Mouse (Mus musculus): ENCODE results near the gene Ssh1.

Gene Ssh1

DNA sequence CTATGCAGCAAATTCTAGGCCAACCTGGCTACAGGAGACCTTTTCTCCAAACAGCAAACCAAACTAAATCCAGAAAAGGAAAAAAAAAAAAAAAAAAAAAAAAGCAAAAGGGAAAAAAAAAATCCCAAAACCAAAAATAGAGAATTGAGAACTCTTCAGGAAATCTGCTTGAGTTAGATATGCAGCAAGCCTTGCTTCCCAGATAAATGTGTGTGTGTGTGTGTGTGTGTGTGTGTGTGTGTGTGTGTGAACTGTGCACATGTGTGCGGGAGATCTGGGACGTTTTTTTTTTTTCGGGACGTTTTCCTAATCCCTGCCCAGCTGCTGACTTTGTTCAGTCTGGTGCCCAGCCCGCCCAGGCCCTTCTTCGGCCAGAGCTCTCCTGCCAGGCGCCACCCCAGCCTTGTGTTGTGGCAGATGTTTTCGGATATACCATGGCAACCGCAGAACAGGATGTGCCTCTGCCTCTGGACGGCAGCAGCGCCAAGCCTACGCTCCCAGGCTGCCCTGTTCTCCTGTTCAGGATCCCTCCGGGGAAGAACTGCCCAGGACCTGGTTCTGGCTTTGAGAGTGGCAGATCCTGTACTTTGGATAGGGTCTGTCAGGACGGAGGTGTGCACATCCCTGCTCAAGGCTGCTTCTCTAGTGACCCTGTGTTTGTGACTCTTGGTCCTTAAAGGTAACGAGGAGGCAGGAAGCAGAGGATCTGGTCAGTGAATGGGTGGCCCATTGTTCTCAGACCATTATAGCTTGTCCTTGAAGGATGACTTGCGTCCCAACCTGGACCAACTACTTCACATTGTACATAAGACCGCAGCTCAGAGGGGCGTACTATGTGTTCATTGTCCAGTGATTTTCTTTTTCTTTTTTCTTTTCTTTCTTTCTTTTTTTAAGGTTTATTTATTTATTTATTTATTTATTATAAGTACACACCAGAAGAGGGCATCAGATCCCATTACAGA lies 62.8 kb downstream of the Ssh1 start:
- DNase-seq (ENCODE audit: low spot score in 2 of 2): no peak

DNA sequence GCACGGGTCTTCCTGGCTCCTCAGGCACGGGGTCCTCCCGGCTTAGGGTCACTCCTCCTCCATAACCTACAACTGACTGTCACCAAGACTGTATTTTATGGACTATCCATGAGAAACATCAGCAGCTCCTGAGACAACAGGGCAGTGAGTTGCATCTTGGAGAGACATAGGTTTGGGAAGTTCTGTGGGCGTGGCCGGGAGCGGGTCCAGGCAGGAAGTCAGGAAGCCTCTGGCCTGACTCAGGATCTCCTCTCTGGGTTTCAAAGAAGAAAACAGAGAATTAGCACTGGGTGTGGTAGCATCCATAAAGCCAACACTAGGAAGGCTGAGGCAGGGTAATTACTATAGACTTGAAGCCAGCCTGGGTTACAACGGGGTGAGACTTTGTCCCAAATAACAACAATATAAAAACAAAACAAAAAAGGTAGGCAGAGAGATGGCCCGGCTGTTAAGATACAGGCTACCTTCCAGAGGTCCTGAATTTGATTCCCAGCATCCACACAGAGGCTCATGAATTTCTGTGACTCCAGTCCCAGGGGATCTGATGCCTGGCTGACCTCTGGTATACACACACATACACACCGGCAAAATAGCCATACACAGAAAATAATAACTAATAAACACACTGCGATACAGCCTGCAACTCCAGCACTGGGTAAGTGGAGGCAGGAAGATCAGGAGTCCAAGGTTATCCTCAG lies 63.6 kb downstream of the Ssh1 start:
- DNase-seq (ENCODE audit: low spot score in 2 of 2): no peak

DNA sequence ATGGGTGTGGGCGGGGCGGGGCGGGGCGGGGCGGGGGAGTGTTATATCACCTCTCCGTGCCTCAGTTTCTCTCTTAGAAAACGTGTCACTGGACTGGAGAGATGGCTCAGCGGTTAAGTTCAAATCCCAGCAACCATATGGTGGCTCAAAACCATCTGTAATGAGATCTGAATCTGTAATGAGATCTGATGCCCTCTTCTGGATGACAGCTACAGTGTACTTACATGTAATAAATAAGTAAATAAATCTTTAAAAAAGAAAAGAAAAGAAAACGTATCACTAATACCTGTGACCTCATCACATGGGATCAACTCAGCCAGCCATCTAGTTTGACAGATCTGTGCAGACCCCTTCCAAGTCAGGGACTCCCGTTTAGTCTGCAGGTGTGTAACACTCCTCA lies 64.2 kb downstream of the Ssh1 start:
- no peak for DNase-seq (ENCODE audit: low spot score in 2 of 2)

DNA sequence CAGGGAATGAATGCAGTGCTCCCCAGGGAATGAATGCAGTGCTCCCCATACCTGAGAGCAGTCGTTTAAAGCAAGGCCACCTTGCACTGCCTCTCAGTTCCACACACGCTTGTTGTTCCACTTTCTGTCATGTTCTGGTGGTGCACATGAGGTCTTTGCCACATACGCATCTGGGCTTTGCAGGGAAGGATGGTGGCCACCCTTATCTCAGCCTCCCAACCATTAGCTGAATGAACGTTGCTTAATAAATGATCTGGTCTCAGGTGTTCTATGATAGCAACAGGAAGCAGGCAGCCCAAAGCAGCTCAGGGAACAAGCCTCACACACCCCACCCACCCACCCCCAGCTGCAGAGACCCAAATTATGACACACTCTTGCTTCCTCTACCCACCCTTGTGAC lies 69.1 kb downstream of the Ssh1 start:
- no peak for DNase-seq (ENCODE audit: low spot score in 2 of 2)

DNA sequence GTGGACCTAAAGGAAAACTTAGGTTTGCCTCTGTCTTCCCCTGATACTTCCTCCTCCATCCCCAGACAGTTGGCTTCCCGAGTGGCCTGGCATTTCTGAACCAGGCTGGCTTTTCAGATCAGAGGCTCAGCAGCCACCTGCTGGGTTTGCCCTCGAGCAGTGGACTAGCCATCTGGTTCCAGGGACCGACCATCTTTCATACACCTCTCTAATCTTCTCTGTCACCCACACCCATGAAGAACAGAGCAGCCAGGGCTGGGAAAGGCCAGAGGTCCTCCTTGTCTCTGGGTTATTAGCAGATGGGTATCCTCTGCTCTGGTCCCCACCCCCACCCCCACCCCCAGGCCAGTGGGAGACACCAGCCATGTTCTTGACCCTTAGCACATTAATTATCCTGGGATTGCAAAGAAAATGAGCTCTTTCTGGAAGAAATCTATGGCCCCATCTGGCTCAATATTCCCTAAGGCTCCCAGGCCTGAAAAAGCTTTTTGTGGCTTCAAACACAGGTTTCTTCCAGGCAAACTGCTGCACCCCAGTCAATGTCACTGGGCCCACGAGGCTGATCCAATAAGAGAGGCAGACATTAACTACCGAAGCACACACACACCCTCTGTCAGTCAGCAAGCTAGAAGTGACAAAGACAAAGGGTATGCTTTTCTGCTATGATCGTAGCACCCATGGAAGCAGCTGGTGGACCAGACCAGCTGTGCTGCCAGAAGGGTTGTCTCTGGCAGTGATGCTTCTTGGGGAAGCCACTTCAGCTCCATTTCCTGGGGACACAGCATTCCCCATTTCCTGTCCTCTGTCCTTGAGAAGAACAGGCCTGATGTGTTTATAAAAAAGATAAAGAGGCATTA lies 72.2 kb downstream of the Ssh1 start:
- no peak for DNase-seq (ENCODE audit: low spot score in 2 of 2)

DNA sequence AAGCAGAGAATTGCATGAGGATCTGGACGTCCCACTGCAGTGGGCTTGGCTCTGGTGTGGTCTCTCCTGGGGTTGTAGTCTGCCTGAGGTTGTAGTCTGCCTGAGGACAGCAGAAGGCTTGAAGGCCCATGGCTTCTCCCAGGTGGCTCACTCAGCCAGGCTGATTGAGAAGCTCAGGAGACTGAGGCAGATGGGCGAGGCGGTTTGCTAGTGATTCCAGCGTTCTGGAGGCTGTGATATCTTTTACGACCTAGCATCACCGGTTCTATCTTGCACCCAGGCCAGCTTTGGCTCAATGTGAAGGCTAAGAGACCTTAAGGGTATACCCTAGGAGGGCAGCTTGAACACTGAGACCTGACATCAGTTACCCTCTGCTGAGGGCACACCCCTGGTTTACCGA lies 74.6 kb downstream of the Ssh1 start:
- DNase-seq (ENCODE audit: low spot score in 2 of 2): no peak

DNA sequence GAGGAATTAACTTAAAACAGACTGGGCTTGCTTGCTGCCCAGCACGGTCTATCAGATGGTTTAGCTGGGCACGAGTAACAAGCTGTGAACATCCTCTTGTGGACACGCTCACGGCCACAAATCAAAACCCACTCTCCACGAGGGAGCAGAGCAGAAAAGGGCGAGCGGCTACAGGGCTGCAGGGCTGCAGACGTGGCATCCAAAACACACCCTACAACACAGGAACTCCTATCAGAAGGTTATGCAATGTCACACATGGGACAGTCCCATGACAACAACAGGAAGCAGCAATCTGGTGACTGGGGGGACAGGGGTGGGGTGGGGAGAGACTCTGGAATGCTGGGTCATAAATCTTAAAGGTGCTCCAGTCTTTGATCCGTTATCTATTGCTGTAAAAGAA lies 75.0 kb downstream of the Ssh1 start:
- no peak for DNase-seq (ENCODE audit: low spot score in 2 of 2)

DNA sequence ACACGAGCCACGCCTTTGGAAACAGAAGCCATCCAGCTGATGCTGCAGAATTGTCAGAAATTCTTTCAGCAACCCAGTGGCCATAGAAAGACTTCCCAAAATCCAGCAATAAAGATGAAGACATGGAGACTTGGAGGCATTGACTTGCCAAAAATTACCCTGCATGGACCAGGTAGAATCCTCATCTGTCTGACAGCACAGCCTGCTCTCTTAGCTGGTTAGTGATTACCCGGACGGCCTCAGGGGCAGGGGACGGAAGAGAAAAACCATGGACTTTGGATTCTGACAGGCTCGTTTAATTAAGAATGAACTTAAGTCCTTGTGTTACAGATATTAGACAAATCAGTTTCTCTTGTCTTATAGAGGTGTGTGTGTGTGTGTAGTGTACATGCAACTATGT lies 83.0 kb downstream of the Ssh1 start:
- DNase-seq (ENCODE audit: low spot score in 2 of 2): no peak

DNA sequence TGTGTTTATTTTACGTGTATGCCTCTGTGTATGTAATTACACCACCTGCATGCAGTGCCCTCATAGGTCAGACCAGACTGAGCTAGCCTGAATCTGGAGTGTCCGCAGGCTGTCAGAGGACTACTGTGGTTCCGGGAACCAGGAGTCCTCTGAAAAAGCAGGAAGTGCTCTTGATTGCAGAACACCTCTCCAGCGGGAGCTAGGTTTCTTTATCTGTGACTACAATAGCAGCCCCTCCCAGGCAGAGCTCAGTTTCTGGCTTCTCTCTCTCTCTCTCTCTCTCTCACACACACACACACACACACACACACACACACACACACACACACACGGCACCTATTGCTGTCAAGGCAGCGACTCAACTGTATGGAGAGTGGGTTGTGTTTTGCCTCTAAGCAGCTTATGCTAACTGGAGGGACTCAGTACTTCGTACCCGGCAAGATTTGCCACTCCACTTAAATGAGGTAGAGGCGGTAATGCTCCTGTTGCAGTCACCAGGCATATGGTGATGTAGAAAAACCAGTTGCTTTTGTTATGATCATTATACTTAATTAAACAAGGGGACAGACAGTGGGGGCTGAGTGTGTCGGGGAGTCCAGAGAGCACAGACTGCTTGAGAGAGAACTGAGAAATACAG lies 83.5 kb downstream of the Ssh1 start:
- no peak for DNase-seq (ENCODE audit: low spot score in 2 of 2)

DNA sequence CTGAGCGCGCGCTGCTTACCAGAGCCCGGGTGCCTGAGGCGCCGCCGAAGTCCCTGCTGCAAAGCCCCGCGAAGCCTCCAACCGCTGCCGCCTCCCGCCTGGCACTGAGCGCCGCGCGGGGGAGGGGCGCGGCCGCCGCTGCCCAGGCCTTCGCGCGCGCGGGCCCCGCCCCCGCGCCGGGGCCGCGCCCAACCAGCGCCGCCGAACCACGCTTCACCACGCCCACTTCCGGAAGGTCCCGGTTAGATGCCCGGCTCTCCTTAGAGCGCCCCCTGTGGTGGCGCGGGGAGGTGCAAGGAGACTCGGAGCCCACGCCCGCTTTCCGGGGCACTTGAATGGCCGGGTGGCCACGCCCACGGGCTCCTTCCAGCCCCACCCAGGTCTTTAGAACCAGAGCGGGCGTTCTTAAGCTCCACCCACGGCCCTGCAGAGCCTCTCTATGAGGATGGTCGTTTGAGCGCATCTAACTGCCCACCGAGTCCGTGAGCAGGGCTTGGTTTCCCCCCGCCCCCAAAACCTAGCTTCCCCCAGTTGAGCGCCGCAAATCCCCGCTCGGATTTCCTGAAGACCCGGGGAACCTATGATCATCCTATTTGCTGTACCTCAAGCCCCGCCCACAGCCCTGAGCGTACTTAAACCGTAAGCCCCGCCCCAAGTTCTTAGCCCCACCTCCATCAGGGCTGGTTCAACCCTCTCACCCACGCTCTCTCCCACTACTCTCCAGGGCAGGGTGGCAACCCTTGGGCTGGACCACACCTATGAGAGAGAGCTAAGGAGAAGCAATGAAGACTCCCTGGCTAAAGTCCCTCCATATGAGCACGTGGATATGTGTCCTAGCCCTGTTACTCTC lies 84.9 kb downstream of the Ssh1 start, which contains the start of gene Coro1c:
Coro1c (minus strand) TSS at position 167 of the 850 bp plus-strand sequence.
- DNase-seq (ENCODE audit: low spot score in 2 of 2): peak; percentile 95 to 98

DNA sequence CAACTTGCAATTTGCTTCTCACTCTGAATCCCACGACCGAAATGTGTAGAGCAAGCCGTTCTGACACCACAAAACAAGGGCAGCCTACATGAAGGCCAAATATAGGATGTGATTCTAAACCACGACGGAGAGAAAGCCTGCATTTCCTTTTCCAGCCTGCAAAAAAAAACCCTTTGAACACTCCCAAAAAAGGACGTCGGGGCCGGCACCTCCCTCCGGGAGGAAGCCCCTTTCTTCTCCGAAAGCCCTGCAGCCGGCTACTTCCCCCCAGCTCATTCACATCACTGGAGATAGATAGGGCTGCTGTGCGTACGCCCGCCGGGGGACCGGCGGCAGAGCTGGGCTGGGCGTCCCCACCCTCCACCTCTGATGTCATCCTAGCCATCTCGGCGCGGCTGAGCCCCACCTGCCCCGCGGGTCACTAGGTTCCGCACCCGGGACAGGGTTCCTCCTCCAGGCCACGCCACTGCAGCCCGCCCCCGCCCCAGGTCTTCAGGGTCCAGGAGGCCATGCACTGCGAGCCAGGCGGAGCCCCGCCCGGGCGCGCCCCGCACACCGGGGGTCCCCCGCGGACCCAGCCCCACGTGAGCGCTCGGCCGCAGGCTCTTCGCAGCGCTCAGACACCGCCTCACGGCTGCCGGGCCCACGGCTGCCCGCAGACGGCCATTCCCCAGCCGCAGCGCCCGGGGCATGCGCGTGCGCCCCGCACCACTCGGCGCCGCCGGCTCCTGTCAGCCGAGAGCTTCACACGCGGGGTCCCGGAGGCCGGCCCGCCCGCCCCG lies 85.7 kb downstream of the Ssh1 start:
- peak in 1 of 2 experiments; percentile 48 for DNase-seq (ENCODE audit: low spot score in 2 of 2)

DNA sequence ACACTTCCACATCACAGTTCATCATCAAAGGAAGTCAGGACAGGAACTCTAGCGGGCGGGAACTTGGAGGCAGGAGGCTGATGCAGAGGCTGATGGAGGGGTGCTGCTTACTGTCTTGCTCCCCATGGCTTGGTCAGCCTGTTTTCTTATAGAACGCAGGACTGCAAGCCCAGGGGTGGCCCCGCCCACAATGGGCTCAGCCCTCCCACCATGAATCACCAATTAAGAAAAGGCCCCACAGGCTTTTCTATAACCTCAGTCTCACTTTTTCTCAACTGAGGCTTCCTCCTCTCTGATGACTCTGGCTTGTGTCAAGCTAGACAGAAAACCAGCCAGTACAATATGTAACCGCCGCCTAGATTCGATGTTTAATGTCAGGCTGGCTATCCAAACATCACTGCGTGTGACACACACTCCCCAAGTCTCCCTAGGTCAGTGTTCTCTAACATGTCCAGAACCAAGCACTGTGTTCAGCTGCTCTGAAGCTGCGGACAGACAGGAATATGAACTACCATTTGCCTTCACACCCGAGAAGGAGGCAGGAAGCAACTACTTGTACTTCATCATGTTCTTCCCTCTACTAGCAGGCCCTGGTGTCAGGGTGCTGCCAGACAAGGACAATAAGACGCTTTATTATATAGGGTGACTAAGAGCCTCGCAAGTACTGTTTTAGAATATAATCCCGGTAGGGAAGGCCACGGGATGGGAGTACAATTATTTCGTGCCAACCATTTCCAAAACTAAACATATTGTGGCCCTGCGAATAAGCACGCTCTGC lies 86.5 kb downstream of the Ssh1 start:
- no peak for DNase-seq (ENCODE audit: low spot score in 2 of 2)

DNA sequence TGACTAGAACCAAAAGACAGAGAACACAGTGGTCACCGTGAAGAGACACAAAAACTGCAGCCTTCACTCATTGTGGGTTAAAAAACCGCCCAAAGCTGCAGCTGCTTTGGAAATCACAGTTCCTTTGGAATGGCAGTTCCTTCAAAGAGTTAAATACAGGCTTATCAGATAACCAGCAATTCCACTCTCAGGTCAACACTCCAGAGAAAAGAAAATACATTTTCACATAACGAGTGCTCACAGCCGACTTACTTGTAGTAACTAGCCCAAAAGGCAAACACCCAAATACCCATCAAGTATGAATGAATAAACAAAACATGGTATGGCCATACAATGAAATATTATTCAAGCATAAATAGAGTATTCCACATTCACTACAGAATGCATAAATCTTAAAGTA lies 88.7 kb downstream of the Ssh1 start:
- no peak for DNase-seq (ENCODE audit: low spot score in 2 of 2)

DNA sequence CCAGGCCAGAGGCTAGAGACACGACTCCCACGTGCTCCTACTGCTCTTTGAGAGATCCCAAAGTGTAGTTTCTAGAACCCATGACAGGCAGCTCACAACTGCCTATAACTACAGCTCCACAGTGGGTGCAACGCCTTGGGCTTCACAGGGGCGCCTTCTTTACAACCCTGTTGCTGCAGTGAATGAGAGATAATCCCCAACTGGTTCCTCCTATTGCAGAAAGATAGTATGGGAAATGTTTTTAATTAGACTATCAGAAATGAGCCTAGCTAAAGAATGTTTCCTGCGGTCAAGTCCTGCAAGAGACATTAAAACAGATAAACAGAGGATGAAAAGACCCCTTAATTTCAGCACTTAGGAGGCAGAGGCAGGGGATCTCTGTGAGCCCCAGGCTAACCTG lies 90.7 kb downstream of the Ssh1 start:
- no peak for DNase-seq (ENCODE audit: low spot score in 2 of 2)

DNA sequence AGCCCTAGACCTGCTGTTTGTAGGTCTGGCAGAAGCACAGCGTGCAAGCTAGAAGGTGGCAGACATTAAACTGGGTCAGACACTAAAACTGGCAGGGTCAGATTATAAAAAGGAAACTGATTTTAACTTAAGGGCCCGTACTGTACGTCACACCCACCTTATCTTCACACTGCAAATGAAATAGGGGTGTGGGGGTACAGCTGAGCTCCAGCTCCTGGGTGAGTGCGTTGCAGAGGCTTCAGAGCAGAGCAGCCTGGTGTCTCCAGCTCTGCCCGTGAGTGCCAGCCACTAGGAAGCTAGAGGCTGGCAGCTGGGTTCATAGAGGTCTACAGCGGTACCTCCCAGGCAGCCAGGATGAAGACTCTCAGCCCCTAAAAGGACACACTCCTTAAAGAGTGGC lies 91.7 kb downstream of the Ssh1 start:
- DNase-seq (ENCODE audit: low spot score in 2 of 2): no peak

DNA sequence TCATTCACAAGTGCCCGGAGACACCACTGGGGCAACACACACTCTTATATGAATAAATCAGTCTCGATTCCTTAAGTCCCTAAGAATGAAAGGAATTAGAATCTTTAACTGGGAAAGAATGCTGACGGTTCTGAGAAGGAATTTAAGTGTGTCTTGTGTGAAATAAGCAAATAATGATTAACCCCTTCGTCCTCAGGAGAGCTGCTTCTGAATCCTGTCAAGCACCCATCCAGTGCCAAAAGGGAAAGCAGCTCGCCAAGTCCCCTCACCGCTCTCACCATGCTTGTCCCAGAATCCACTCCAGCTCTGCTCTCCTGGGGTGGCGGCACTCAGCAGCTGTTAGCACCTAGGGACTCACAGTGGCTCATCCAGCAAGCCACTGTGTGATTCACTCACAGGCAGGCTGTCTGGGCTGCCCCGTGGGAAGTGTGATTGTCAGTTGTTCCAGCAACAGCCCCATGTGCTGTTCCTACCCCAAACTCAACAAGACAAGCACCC lies 92.6 kb downstream of the Ssh1 start:
- no peak for DNase-seq (ENCODE audit: low spot score in 2 of 2)

DNA sequence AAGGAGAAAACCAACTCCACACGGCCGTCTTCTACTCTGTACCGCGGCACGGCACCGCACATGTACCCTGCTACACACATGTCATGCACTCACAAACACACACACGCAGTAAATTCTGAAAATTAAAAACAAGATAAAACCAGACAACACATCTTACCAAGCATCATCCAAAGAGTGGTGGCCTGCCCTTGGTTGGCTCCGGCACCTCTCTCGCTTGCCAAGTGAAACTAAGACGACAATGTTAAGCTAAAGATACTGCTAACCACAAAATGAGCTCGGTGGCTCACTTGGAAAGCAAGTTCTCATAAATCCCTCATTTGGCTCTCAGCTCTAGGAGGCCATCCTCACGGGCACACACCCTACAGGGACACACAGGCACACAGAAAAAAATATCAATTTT lies 94.2 kb downstream of the Ssh1 start:
- no peak for DNase-seq (ENCODE audit: low spot score in 2 of 2)

DNA sequence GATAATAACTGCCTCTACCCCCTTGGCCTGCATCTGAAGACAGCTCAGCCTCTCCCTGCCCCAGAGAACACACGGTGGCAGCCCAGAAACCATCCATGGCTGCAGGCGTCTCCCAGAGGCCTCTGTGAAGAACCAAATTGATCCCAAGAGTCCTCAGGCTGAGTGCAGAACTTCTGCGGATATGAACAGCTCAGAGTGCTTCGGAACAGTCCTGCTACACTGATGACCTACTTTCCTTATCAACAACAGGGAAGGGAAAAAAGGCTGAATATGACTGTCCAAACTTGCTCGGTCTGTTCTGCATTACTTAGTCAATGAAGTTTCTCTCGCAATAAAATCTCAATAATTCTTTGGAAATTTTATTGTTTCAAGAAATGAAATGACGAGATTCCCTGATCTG lies 101.7 kb downstream of the Ssh1 start:
- DNase-seq (ENCODE audit: low spot score in 2 of 2): no peak

DNA sequence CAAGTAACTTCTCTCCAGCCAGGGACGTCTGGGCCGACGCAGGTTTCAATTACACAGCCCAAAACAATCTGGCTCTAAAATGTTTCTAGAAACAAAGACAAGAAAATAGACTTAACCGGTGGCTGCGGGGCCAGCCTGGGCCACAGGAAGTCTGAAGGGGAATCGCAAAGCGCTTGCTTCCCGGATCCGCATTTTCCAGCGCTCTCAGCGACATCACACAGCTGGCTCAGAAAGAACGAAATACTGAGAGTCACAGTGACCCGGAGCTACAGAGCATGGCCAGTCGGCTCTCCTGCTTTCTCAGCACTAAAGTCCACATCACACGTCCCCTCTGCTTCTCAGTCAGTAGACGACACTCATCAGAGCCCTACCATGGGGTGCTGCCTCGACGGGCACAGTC lies 102.8 kb downstream of the Ssh1 start:
- no peak for DNase-seq (ENCODE audit: low spot score in 2 of 2)

Data from frontal cortex, postnatal 14 days (tissue).